Mouse (Mus musculus) cerebellum, adult 2 months (tissue): ENCODE results near the gene Ahdc1.

ENCODE experiments used
- CTCF ChIP-seq: fragments of 200-500 bp; IDR thresholded peaks from 2 replicates; pipeline ENCODE4 v1.5.1; 2011; ENCODE audit warnings: low read depth, mild to moderate bottlenecking, control low read depth, low read length, moderate library complexity, borderline replicate concordance; ENCODE audit not compliant: insufficient read depth
- POLR2A ChIP-seq: fragments of 200-500 bp; IDR thresholded peaks from 2 replicates; pipeline ENCODE4 v1.6.1; 2011; ENCODE audit warnings: low read length, control low read depth, borderline replicate concordance; ENCODE audit not compliant: insufficient read depth

GRCm38 (mm10) chr4:132976729-132977128 lies 34.3 kb upstream of the Ahdc1 start:
- no peak for TF ChIP-seq POLR2A
- TF ChIP-seq CTCF = no peak
